Mouse (Mus musculus) neural tube, embryonic 14.5 days (tissue): ENCODE measurements at regions not wholly inside any gene's neighbourhood (a gene's known extent, or its start where the extent isn't known, plus 50 kb on each side); places are given as distances from the start of the nearest gene placed in this dataset.

ENCODE experiments used
- ATAC-seq: fragments of 200-750 bp; cut with Nextera tagmentation; 2 replicates; pipeline ENCODE4 v1.8.0; 2017; ENCODE audit warnings: low read depth, mild to moderate bottlenecking, moderate TSS enrichment, moderate library complexity
- H3K27ac ChIP-seq: fragments of 300-500 bp; sonication (generic); 2 replicates; pipeline ENCODE4 v1.5.1; 2014; ENCODE audit warnings: low read depth, mild to moderate bottlenecking, control low read depth, low read length, moderate library complexity, mixed read lengths
- H3K27me3 ChIP-seq: fragments of 300-500 bp; sonication (generic); 2 replicates; pipeline ENCODE4 v1.6.1; 2014; ENCODE audit warnings: low read length; ENCODE audit not compliant: control insufficient read depth, insufficient read depth
- H3K36me3 ChIP-seq: fragments of 300-500 bp; sonication (generic); 2 replicates; pipeline ENCODE4 v1.6.1; 2014; ENCODE audit warnings: low read length, mixed read lengths; ENCODE audit not compliant: control insufficient read depth, insufficient read depth
- H3K4me1 ChIP-seq: fragments of 300-500 bp; sonication (generic); 2 replicates; pipeline ENCODE4 v1.6.1; 2014; ENCODE audit warnings: low read length; ENCODE audit not compliant: control insufficient read depth, insufficient read depth
- H3K4me2 ChIP-seq: fragments of 300-500 bp; sonication (generic); 2 replicates; pipeline ENCODE4 v1.6.1; 2014; ENCODE audit warnings: mild to moderate bottlenecking, low read depth, low read length, control low read depth
- H3K4me3 ChIP-seq: fragments of 300-500 bp; sonication (generic); 2 replicates; pipeline ENCODE4 v1.5.1; 2014; ENCODE audit warnings: low read depth, low read length, control low read depth, mixed read lengths
- H3K9ac ChIP-seq: fragments of 300-500 bp; sonication (generic); replicated peaks from 2 replicates; pipeline ENCODE4 v1.6.1; 2014; ENCODE audit warnings: low read depth, mild to moderate bottlenecking, control low read depth, low read length, mixed read lengths
- H3K9me3 ChIP-seq: fragments of 300-500 bp; sonication (generic); 2 replicates; pipeline ENCODE4 v1.6.1; 2016; ENCODE audit warnings: low read length; ENCODE audit not compliant: control insufficient read depth
- WGBS: fragments of 180-500 bp; shearing (Covaris S2); extraction: QIAGEN DNeasy Blood & Tissue Kit; methylation state at CpG from one replicate; pipeline ENCODE4 v1.1.7; 2014; 5-methylcytosine and 5-hydroxymethylcytosine counted together

GRCm38 (mm10) chr13:60237091-60237490, 59.9 kb upstream of the Gas1 start:
- Histone ChIP-seq H3K4me1 (no peaks in the 10 kb centered on the region; the same call in 1 of the 2 replicates), H3K27ac (no peak overlapping the region), H3K9me3 (0 out of 2 replicates have a peak, but pooled peaks cover 4% of the 10 kb centered on the region), H3K4me3 (no peak overlapping the region), H3K9ac (no peak overlapping the region), H3K4me2 (no peak overlapping the region), H3K36me3 (no peaks in the 10 kb centered on the region), H3K27me3 (no peaks in the 10 kb centered on the region)
- WGBS = 89% methylated on average over 3 of the region's 3 CpGs
- no peak for ATAC-seq

GRCm38 (mm10) chr13:60242447-60243109, 65.4 kb upstream of the Gas1 start:
- Histone ChIP-seq H3K9me3 (0 out of 2 replicates have a peak, but pooled peaks cover 4% of the 10 kb centered on the region), H3K4me2 (no peak overlapping the region), H3K4me1 (peaks cover 3% of the 10 kb centered on the region; the same call in 1 of the 2 replicates), H3K27me3 (no peaks in the 10 kb centered on the region), H3K27ac (no peak overlapping the region), H3K9ac (no peak overlapping the region), H3K36me3 (no peaks in the 10 kb centered on the region), H3K4me3 (no peak overlapping the region)
- ATAC-seq = no peak
- WGBS = 50% methylated on average over 8 of the region's 8 CpGs

GRCm38 (mm10) chr13:60243110-60243481, 65.9 kb upstream of the Gas1 start:
- Histone ChIP-seq H3K4me1 (peaks cover 3% of the 10 kb centered on the region; the same call in 1 of the 2 replicates), H3K36me3 (no peaks in the 10 kb centered on the region), H3K4me3 (no peak overlapping the region), H3K9me3 (0 out of 2 replicates have a peak, but pooled peaks cover 4% of the 10 kb centered on the region), H3K9ac (no peak overlapping the region), H3K4me2 (no peak overlapping the region), H3K27ac (no peak overlapping the region), H3K27me3 (no peaks in the 10 kb centered on the region)
- no peak for ATAC-seq
- 44% methylated on average over 4 of the region's 4 CpGs for WGBS

- Histone ChIP-seq H3K36me3 (no peaks in the 10 kb centered on the region), H3K4me2 (no peak overlapping the region), H3K27me3 (no peaks in the 10 kb centered on the region), H3K4me3 (no peak overlapping the region), H3K4me1 (no peaks in the 10 kb centered on the region), H3K27ac (no peak overlapping the region), H3K9me3 (no peaks in the 10 kb centered on the region), H3K9ac (no peak overlapping the region)
- no peak for ATAC-seq
- 64% methylated on average over 7 of the region's 7 CpGs for WGBS
Measured at GRCm38 (mm10) chr13:60255162-60255561, 78.0 kb upstream of the Gas1 start.

- Histone ChIP-seq H3K9ac (no peak overlapping the region), H3K36me3 (no peaks in the 10 kb centered on the region), H3K4me1 (no peaks in the 10 kb centered on the region), H3K4me2 (no peak overlapping the region), H3K4me3 (no peak overlapping the region), H3K9me3 (no peaks in the 10 kb centered on the region), H3K27me3 (no peaks in the 10 kb centered on the region), H3K27ac (no peak overlapping the region)
- 57% methylated on average over 7 of the region's 7 CpGs for WGBS
- no peak for ATAC-seq
Measured at GRCm38 (mm10) chr13:60255715-60256114, 78.5 kb upstream of the Gas1 start.

- H3K4me3 ChIP-seq = no peak overlapping the region
- WGBS = 75% methylated on average over 8 of the region's 8 CpGs
- no peak overlapping the region for H3K9ac ChIP-seq
- no peak for ATAC-seq
- no peaks in the 10 kb centered on the region for H3K9me3 ChIP-seq
- H3K4me2 ChIP-seq = no peak overlapping the region
- no peaks in the 10 kb centered on the region for H3K27me3 ChIP-seq
- H3K27ac ChIP-seq = no peak overlapping the region
- H3K36me3 ChIP-seq = no peaks in the 10 kb centered on the region
- no peaks in the 10 kb centered on the region for H3K4me1 ChIP-seq
Measured at GRCm38 (mm10) chr13:60256997-60257396, 79.8 kb upstream of the Gas1 start.

GRCm38 (mm10) chr13:60257878-60258277, 80.7 kb upstream of the Gas1 start:
- 52% methylated on average over 3 of the region's 3 CpGs for WGBS
- H3K9me3 ChIP-seq = no peaks in the 10 kb centered on the region
- H3K9ac ChIP-seq = no peak overlapping the region
- H3K4me2 ChIP-seq = no peak overlapping the region
- ATAC-seq = no peak
- no peak overlapping the region for H3K4me3 ChIP-seq
- no peaks in the 10 kb centered on the region for H3K27me3 ChIP-seq
- no peaks in the 10 kb centered on the region for H3K36me3 ChIP-seq
- H3K27ac ChIP-seq = no peak overlapping the region
- no peaks in the 10 kb centered on the region for H3K4me1 ChIP-seq

GRCm38 (mm10) chr13:60262449-60263028, 85.4 kb upstream of the Gas1 start:
- no peak for ATAC-seq
- Histone ChIP-seq H3K36me3 (no peaks in the 10 kb centered on the region), H3K27me3 (no peaks in the 10 kb centered on the region), H3K9me3 (no peaks in the 10 kb centered on the region), H3K4me1 (peaks cover 5% of the 10 kb centered on the region; the same call in 1 of the 2 replicates), H3K27ac (no peak overlapping the region), H3K4me2 (no peak overlapping the region), H3K4me3 (no peak overlapping the region), H3K9ac (no peak overlapping the region)
- WGBS = 78% methylated on average over 11 of the region's 11 CpGs

- no peak for ATAC-seq
- Histone ChIP-seq H3K9me3 (no peaks in the 10 kb centered on the region), H3K4me3 (no peak overlapping the region), H3K27me3 (no peaks in the 10 kb centered on the region), H3K4me1 (peaks cover 5% of the 10 kb centered on the region; the same call in 1 of the 2 replicates), H3K36me3 (no peaks in the 10 kb centered on the region), H3K4me2 (no peak overlapping the region), H3K27ac (no peak overlapping the region), H3K9ac (no peak overlapping the region)
- WGBS = 92% methylated on average over 4 of the region's 4 CpGs
Measured at GRCm38 (mm10) chr13:60264504-60264903, 87.3 kb upstream of the Gas1 start.
